Mouse (Mus musculus) hindbrain, embryonic 11.5 days (tissue): Measurements from ENCODE around the gene Rab20. TPM values are rescaled to one million over a fixed set of nuclear protein-coding genes. Genes with fewer than 3 reads are reported as not detected.

ENCODE experiments used
- ATAC-seq: fragments of 200-750 bp; cut with Nextera tagmentation; 2 replicates; pipeline ENCODE4 v1.8.0; 2017; ENCODE audit warnings: mild to moderate bottlenecking, moderate TSS enrichment, moderate library complexity; ENCODE audit not compliant: low FRiP score
- DNase-seq: peaks from one replicate; pipeline ENCODE4 v3.0.0-alpha.2; 2015; ENCODE audit warnings: low spot score
- H3K27ac ChIP-seq: fragments of 300-500 bp; sonication (generic); 2 replicates; pipeline ENCODE4 v1.5.1; 2014; ENCODE audit warnings: mild to moderate bottlenecking, low read depth, low read length
- H3K27me3 ChIP-seq: fragments of 300-500 bp; sonication (generic); 2 replicates; pipeline ENCODE4 v1.6.1; 2014; ENCODE audit warnings: mild to moderate bottlenecking, low read length, moderate library complexity, mixed read lengths; ENCODE audit not compliant: control insufficient read depth, insufficient read depth
- H3K36me3 ChIP-seq: fragments of 300-500 bp; sonication (generic); 2 replicates; pipeline ENCODE4 v1.6.1; 2014; ENCODE audit warnings: mild to moderate bottlenecking, low read length, moderate library complexity, mixed read lengths; ENCODE audit not compliant: control insufficient read depth, insufficient read depth
- H3K4me1 ChIP-seq: fragments of 300-500 bp; sonication (generic); replicated peaks from 2 replicates; pipeline ENCODE4 v1.6.1; 2014; ENCODE audit warnings: low read length, mixed read lengths; ENCODE audit not compliant: control insufficient read depth, insufficient read depth
- H3K4me2 ChIP-seq: fragments of 300-500 bp; sonication (generic); replicated peaks from 2 replicates; pipeline ENCODE4 v1.6.1; 2014; ENCODE audit warnings: mild to moderate bottlenecking, low read depth, low read length
- H3K4me3 ChIP-seq: fragments of 300-500 bp; sonication (generic); 2 replicates; pipeline ENCODE4 v1.5.1; 2014; ENCODE audit warnings: low read depth, low read length
- H3K9ac ChIP-seq: fragments of 300-500 bp; sonication (generic); 2 replicates; pipeline ENCODE4 v1.6.1; 2014; ENCODE audit warnings: low read depth, low read length
- H3K9me3 ChIP-seq: fragments of 300-500 bp; sonication (generic); 2 replicates; pipeline ENCODE4 v1.6.1; 2016; ENCODE audit warnings: low read length; ENCODE audit not compliant: control insufficient read depth
- WGBS: fragments of 180-500 bp; shearing (Covaris S2); extraction: QIAGEN DNeasy Blood & Tissue Kit; methylation state at CpG from one replicate; pipeline ENCODE4 v1.1.7; 2014; 5-methylcytosine and 5-hydroxymethylcytosine counted together
- polyA plus RNA-seq: library from polyadenylated mRNA; unstranded; fragments of >200 nt; fragmentation: Nextera tagmentation; extraction: Ambion mirVana; gene quantifications from 2 replicates; pipeline ENCODE4 v1.2.1, GENCODE M21; 2014

Rab20 gene
- 0.83 and 1.3 TPM in 2 replicates for polyA plus RNA-seq

DNA sequence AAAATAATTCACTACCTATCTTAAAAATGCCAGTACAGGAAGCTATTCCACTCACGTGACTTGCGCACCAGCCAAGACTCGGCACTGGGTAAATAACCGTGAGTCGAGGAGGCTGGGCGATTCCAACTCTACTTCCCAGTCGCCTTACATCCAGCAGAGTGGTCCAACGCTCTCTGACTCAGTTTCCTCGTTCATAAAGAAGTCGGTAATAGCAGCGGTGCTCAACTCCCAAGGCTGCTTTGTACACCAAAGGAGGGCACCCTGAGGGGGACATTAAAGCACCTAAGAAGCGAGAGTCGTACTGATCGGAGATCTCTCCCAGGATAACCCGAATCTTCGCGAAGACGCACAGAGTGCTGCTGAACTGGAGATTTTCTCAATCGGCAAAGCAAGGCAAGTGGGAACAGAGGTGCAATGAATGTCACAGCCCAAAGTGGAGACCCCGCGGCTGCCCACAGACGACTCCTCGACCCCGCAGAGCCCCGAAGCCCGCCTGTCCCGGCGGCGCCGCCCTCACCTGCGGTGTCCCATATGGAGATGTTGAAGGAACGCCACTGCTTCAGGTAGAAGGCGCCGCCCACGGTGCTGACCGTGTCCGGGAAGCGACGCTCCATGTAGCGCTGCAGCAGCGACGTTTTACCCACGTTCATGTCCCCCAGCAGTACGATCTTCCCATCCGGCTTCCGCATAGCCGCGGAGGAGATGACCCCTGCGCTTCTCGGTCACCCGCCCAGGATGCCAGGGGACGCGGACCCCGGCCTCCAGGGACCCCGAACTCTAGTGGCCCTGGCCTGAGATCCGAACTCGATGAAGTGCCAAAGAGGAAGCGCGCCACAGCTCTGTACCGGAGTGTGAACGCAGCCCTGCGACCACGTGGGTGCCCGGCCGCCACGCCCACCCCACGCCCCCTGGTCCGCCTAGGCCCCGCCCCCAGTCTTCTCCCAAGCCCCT, at the start of gene Rab20:
Gene Rab20, minus strand, starts transcription at position 900 of the 951 bp plus-strand sequence.
- peak within 1 kb of the TSS; percentile 33 for H3K4me3 ChIP-seq
- no peaks in the 10 kb centered on the region for H3K36me3 ChIP-seq
- H3K9ac ChIP-seq: no peak within 1 kb of the TSS
- ATAC-seq (peak; percentile 66), DNase-seq (peak; percentile 75)
- peaks cover 61% of the 10 kb centered on the region for H3K27me3 ChIP-seq
- WGBS: under 1% methylated on average over 69 of the region's 69 CpGs
- no peak within 1 kb of the TSS for H3K27ac ChIP-seq
- no peaks in the 10 kb centered on the region for H3K9me3 ChIP-seq
- peak within 1 kb of the TSS; percentile 93 for H3K4me2 ChIP-seq
- peaks cover 6% of the 10 kb centered on the region for H3K4me1 ChIP-seq

DNA sequence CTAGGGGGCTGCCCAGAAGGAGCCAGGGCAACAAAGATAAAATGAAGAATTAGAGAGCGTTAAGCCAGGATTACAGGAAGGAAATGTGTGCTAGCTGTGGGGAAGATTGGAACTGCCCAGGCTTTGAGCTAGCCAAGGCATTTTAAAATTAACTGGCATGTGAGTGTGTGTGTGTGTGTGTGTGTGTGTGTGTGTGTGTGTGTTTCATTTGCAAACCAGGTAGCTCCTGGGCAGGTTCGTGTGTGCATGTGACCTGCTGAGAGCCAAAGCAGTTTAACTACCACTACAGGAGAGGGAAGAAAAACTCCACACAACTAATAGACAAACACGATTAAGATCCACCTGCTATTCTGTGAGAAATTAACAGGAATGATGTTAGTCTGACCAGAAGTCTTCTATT, 44.8 kb upstream of the Rab20 start:
- no peak overlapping the region for H3K9ac ChIP-seq
- H3K4me2 ChIP-seq: no peak overlapping the region
- H3K36me3 ChIP-seq: 0 out of 2 replicates have a peak, but pooled peaks cover 2% of the 10 kb centered on the region
- H3K27me3 ChIP-seq: no peaks in the 10 kb centered on the region
- H3K9me3 ChIP-seq: no peaks in the 10 kb centered on the region
- H3K4me1 ChIP-seq: no peaks in the 10 kb centered on the region
- no peak overlapping the region for H3K4me3 ChIP-seq
- 83% methylated on average over 3 of the region's 3 CpGs for WGBS
- no peak overlapping the region for H3K27ac ChIP-seq
- no peak for ATAC-seq
- DNase-seq: no peak

DNA sequence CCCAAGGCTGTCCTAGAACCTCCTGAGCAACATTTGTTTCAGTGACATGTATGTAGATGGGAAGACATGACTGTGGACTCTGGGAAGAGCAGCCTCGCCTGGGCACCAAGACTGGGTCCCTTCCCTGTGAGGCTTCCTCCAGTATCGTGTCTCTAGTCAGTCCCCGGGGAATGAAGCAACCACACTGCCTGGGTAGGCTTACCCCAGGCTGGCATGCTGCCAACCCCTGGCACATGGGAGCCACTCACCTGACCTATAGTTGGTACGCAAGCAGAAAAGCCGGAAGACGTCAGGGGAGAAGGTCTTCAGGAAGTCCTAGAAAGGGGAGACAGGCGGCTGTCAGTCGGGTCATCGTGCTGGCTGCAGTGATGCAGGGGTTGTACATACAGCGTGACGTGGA, 40.2 kb upstream of the Rab20 start:
- 95% methylated on average over 11 of the region's 11 CpGs for WGBS
- no peak overlapping the region for H3K4me3 ChIP-seq
- ATAC-seq: no peak
- no peaks in the 10 kb centered on the region for H3K9me3 ChIP-seq
- no peak overlapping the region for H3K27ac ChIP-seq
- H3K36me3 ChIP-seq: 0 out of 2 replicates have a peak, but pooled peaks cover 5% of the 10 kb centered on the region
- H3K4me2 ChIP-seq: no peak overlapping the region
- no peak for DNase-seq
- no peak overlapping the region for H3K9ac ChIP-seq
- H3K27me3 ChIP-seq: no peaks in the 10 kb centered on the region
- H3K4me1 ChIP-seq: no peaks in the 10 kb centered on the region

DNA sequence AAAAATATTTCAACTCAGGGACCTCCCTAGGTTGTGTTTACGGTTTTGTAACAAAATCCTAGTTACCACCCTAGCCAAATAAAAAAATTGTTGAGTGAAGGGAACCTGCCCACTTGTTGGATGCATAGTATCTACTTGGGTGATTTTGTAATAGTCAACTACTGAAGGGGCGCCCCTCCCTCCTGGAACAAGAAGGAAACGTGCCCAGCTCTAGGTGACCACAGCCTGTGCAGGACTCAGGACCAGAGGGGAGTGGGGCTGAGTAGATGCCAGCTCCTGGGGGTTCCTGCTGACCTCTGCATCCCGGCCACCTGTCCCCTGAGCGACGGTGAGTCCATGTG, 39.5 kb upstream of the Rab20 start:
- no peak overlapping the region for H3K9ac ChIP-seq
- no peak for DNase-seq
- H3K4me3 ChIP-seq: no peak overlapping the region
- no peaks in the 10 kb centered on the region for H3K9me3 ChIP-seq
- no peaks in the 10 kb centered on the region for H3K4me1 ChIP-seq
- no peak overlapping the region for H3K27ac ChIP-seq
- H3K27me3 ChIP-seq: no peaks in the 10 kb centered on the region
- WGBS: 91% methylated on average over 6 of the region's 6 CpGs
- no peak for ATAC-seq
- 0 out of 2 replicates have a peak, but pooled peaks cover 5% of the 10 kb centered on the region for H3K36me3 ChIP-seq
- H3K4me2 ChIP-seq: no peak overlapping the region

DNA sequence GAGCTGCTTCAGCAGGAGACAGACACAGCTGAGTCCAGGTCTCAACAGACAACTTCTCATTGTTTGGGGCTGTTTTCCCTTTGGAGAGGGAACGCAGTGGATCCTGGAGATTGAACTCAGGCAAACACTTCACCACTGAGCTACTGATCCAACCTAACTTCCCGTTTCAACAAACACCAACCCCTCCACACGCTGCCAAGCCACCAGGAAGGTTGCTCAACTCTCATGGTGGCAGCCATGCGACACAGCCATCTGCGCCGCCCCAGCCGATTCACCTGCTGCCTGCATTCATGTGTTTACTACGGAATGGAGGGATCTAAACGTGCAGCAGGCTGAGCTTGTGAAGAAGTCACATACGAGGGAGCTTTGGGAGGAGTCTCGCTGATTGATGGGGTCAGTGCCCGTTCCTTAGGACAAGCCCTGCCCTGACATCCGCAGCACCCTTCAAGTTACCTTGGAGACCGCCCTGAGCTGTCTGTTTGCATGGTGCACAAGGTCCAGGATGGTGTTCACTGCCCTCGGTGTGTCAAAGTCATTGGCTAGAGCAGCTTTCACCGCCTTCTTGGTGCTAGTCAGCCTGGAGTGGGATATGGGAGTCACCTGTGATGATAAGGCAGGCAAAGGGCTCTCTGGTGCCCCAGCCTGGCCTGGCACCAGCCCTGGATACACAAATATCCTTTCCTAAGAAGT, 39.0 kb upstream of the Rab20 start:
- DNase-seq (no peak), ATAC-seq (no peak)
- Histone ChIP-seq H3K36me3 (peaks cover 9% of the 10 kb centered on the region; the same call in 1 of the 2 replicates), H3K4me3 (no peak overlapping the region), H3K4me1 (no peaks in the 10 kb centered on the region), H3K9ac (no peak overlapping the region), H3K9me3 (no peaks in the 10 kb centered on the region), H3K4me2 (no peak overlapping the region), H3K27me3 (no peaks in the 10 kb centered on the region), H3K27ac (no peak overlapping the region)
- 89% methylated on average over 16 of the region's 16 CpGs for WGBS

DNA sequence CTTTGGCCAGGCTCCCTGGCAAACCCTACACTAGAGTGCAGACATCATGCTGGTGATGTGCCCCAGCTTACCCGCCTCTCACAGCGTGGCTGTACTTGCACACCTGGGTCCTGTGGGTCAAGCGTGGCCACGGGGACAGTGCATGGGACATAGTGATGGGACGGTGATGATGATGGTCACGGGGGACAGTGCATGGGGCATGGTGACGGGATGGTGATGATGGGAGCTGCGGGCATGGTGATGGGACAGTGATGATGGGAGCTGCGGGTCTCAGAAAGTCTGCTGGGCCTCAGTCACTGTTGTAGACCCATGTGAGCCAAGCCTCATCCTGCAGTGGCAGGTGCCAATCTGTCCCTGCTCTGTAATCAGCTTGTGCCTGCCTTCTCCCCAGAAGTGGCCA, 37.8 kb upstream of the Rab20 start:
- DNase-seq: no peak
- H3K4me3 ChIP-seq: no peak overlapping the region

DNA sequence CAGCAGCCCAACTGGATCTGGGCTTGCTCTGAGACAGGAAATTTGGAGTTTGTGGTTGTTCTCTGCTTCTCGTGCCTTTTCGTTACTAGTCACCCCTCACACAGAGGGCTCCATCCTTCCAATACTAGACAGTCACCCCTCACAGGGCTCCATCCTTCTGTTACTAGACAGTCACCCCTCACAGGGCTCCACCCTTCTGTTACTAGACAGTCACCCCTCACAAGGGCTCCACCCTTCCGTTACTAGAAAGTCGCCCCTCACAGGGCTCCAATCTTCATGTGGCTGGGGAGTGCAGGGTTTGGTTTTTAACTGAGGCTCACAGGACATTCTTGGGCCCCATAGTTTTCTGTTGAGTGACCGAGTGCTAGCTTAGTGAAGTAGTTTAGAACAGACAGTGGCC, 34.7 kb upstream of the Rab20 start:
- H3K27me3 ChIP-seq: no peaks in the 10 kb centered on the region
- peaks cover 20% of the 10 kb centered on the region for H3K36me3 ChIP-seq
- no peak overlapping the region for H3K4me3 ChIP-seq
- H3K9ac ChIP-seq: no peak overlapping the region
- WGBS: 86% methylated on average over 5 of the region's 5 CpGs
- H3K27ac ChIP-seq: no peak overlapping the region
- DNase-seq: no peak
- no peaks in the 10 kb centered on the region for H3K4me1 ChIP-seq
- no peaks in the 10 kb centered on the region for H3K9me3 ChIP-seq
- ATAC-seq: no peak
- no peak overlapping the region for H3K4me2 ChIP-seq

More for the DNA sequence above, 37.8 kb upstream of the Rab20 start:
- Histone ChIP-seq H3K27ac (no peak overlapping the region), H3K9ac (no peak overlapping the region), H3K27me3 (no peaks in the 10 kb centered on the region), H3K36me3 (peaks cover 13% of the 10 kb centered on the region), H3K4me2 (no peak overlapping the region), H3K4me1 (no peaks in the 10 kb centered on the region), H3K9me3 (no peaks in the 10 kb centered on the region)
- WGBS: 95% methylated on average over 9 of the region's 9 CpGs
- no peak for ATAC-seq

DNA sequence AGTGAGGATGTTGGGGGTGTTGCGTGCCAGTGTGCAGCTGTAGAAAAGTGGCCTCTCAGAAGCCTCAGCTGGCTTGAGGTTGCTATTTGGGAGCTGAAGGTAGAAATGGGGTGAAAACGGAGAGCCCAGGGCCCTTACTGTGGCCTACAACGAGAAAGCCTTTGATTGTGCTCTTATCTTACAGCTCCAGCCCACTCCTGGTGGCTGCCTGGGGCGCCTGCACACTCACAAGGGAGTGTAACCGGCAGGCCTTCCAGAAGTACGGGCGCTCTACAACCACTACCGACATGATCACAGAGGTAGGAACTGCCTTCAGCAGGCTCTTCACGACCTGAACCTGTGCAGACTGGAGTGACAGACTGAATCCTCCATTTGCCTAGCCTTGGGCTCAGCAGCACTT, 34.2 kb upstream of the Rab20 start:
- Histone ChIP-seq H3K4me2 (no peak overlapping the region), H3K9ac (no peak overlapping the region), H3K36me3 (peaks cover 20% of the 10 kb centered on the region), H3K4me1 (no peaks in the 10 kb centered on the region), H3K4me3 (no peak overlapping the region), H3K27ac (no peak overlapping the region), H3K9me3 (no peaks in the 10 kb centered on the region), H3K27me3 (no peaks in the 10 kb centered on the region)
- 92% methylated on average over 9 of the region's 9 CpGs for WGBS
- DNase-seq: no peak
- no peak for ATAC-seq
